Mouse (Mus musculus) stomach, postnatal 0 days (tissue): ENCODE data around the gene Inhba. TPM values are rescaled to one million over a fixed set of nuclear protein-coding genes. Genes with fewer than 3 reads are reported as not detected.

Source experiments
- ATAC-seq: fragments of 200-750 bp; cut with Nextera tagmentation; 2 replicates; pipeline ENCODE4 v1.8.0; 2017; ENCODE audit not compliant: low FRiP score, low TSS enrichment
- DNase-seq: peaks from one replicate; pipeline ENCODE4 v3.0.0-alpha.2; 2016; ENCODE audit warnings: low spot score
- H3K27ac ChIP-seq: fragments of 300-500 bp; sonication (generic); replicated peaks from 2 replicates; pipeline ENCODE4 v1.5.1; 2014; ENCODE audit warnings: mild to moderate bottlenecking, control low read depth
- H3K27me3 ChIP-seq: fragments of 300-500 bp; sonication (generic); 2 replicates; pipeline ENCODE4 v1.6.1; 2014; ENCODE audit warnings: low read length; ENCODE audit not compliant: control insufficient read depth, insufficient read depth
- H3K36me3 ChIP-seq: fragments of 300-500 bp; sonication (generic); 2 replicates; pipeline ENCODE4 v1.6.1; 2014; ENCODE audit warnings: low read length, mixed read lengths; ENCODE audit not compliant: control insufficient read depth, insufficient read depth
- H3K4me1 ChIP-seq: fragments of 300-500 bp; sonication (generic); replicated peaks from 2 replicates; pipeline ENCODE4 v1.6.1; 2014; ENCODE audit warnings: antibody characterized with exemption; ENCODE audit not compliant: control insufficient read depth, insufficient read depth
- H3K4me2 ChIP-seq: fragments of 300-500 bp; sonication (generic); replicated peaks from 2 replicates; pipeline ENCODE4 v1.6.1; 2014; ENCODE audit warnings: low read depth, mild to moderate bottlenecking, control low read depth, moderate library complexity
- H3K4me3 ChIP-seq: fragments of 300-500 bp; sonication (generic); 2 replicates; pipeline ENCODE4 v1.5.1; 2014; ENCODE audit warnings: low read depth, low read length, control low read depth
- H3K9ac ChIP-seq: fragments of 300-500 bp; sonication (generic); 2 replicates; pipeline ENCODE4 v1.6.1; 2014; ENCODE audit warnings: mild to moderate bottlenecking, low read length, control low read depth, mixed read lengths
- H3K9me3 ChIP-seq: fragments of 300-500 bp; sonication (generic); 2 replicates; pipeline ENCODE4 v1.6.1; 2016; ENCODE audit warnings: low read length; ENCODE audit not compliant: control insufficient read depth
- CTCF ChIP-seq: IDR thresholded peaks from 2 replicates; pipeline ENCODE4 v1.5.1; 2016; ENCODE audit warnings: antibody characterized with exemption, low read depth, mild to moderate bottlenecking, moderate library complexity
- EP300 ChIP-seq: optimal IDR thresholded peaks from 2 replicates; pipeline ENCODE3; 2016; ENCODE audit warnings: antibody characterized with exemption
- WGBS: fragments of 180-500 bp; shearing (Covaris S2); extraction: QIAGEN DNeasy Blood & Tissue Kit; methylation state at CpG from one replicate; pipeline ENCODE4 v1.1.7; 2014; 5-methylcytosine and 5-hydroxymethylcytosine counted together
- polyA plus RNA-seq: library from polyadenylated mRNA; unstranded; fragments of >200 nt; fragmentation: Nextera tagmentation; extraction: Ambion mirVana; gene quantifications from 2 replicates; pipeline ENCODE4 v1.2.1, GENCODE M21; 2015

Gene Inhba
- polyA plus RNA-seq, 1 experiment from 2014 or later = 3.2 TPM

GRCm38 (mm10) chr13:16032425-16032824 is 20.8 kb downstream of the Inhba start:
- Histone ChIP-seq H3K36me3 (no peaks in the 10 kb centered on the region), H3K27me3 (no peaks in the 10 kb centered on the region), H3K4me3 (no peak overlapping the region), H3K27ac (no peak overlapping the region), H3K4me1 (no peaks in the 10 kb centered on the region), H3K4me2 (no peak overlapping the region), H3K9ac (no peak overlapping the region), H3K9me3 (no peaks in the 10 kb centered on the region)
- ATAC-seq = no peak
- DNase-seq = no peak
- no peak for TF ChIP-seq EP300
- no peak for TF ChIP-seq CTCF

GRCm38 (mm10) chr13:16032935-16033592 is 21.4 kb downstream of the Inhba start:
- 76% methylated on average over 6 of the region's 6 CpGs for WGBS
- H3K9ac ChIP-seq = no peak overlapping the region
- H3K9me3 ChIP-seq = no peaks in the 10 kb centered on the region
- H3K4me1 ChIP-seq = no peaks in the 10 kb centered on the region
- H3K36me3 ChIP-seq = no peaks in the 10 kb centered on the region
- no peak for TF ChIP-seq CTCF
- TF ChIP-seq EP300 = no peak
- no peak for DNase-seq
- H3K4me3 ChIP-seq = no peak overlapping the region
- no peak overlapping the region for H3K4me2 ChIP-seq
- no peak for ATAC-seq
- no peaks in the 10 kb centered on the region for H3K27me3 ChIP-seq
- no peak overlapping the region for H3K27ac ChIP-seq

GRCm38 (mm10) chr13:16069079-16069478 is 57.4 kb downstream of the Inhba start:
- no peaks in the 10 kb centered on the region for H3K9me3 ChIP-seq
- no peak for DNase-seq
- no peaks in the 10 kb centered on the region for H3K27me3 ChIP-seq
- WGBS = 84% methylated on average over 2 of the region's 2 CpGs
- no peak overlapping the region for H3K9ac ChIP-seq
- no peak overlapping the region for H3K4me3 ChIP-seq
- TF ChIP-seq CTCF (no peak), EP300 (no peak)
- no peak for ATAC-seq
- H3K4me2 ChIP-seq = no peak overlapping the region
- no peaks in the 10 kb centered on the region for H3K36me3 ChIP-seq
- H3K4me1 ChIP-seq = no peaks in the 10 kb centered on the region
- H3K27ac ChIP-seq = no peak overlapping the region

- DNase-seq (no peak), ATAC-seq (no peak)
- Histone ChIP-seq H3K27me3 (no peaks in the 10 kb centered on the region), H3K36me3 (no peaks in the 10 kb centered on the region), H3K4me2 (no peak overlapping the region), H3K9me3 (no peaks in the 10 kb centered on the region), H3K4me3 (no peak overlapping the region), H3K9ac (no peak overlapping the region), H3K4me1 (no peaks in the 10 kb centered on the region), H3K27ac (no peak overlapping the region)
- TF ChIP-seq CTCF = no peak
- TF ChIP-seq EP300 = no peak
- WGBS = 75% methylated on average over 5 of the region's 5 CpGs
These were observed 65.6 kb downstream of the Inhba start for GRCm38 (mm10) chr13:16077276-16077675.

GRCm38 (mm10) chr13:16078216-16078731 is 66.6 kb downstream of the Inhba start:
- no peaks in the 10 kb centered on the region for H3K36me3 ChIP-seq
- DNase-seq (no peak), ATAC-seq (no peak)
- no peak overlapping the region for H3K9ac ChIP-seq
- TF ChIP-seq CTCF (no peak), EP300 (no peak)
- 39% methylated on average over 7 of the region's 7 CpGs for WGBS
- no peaks in the 10 kb centered on the region for H3K9me3 ChIP-seq
- no peak overlapping the region for H3K4me2 ChIP-seq
- no peak overlapping the region for H3K27ac ChIP-seq
- H3K4me1 ChIP-seq = no peaks in the 10 kb centered on the region
- H3K27me3 ChIP-seq = no peaks in the 10 kb centered on the region
- H3K4me3 ChIP-seq = no peak overlapping the region

- no peak overlapping the region for H3K27ac ChIP-seq
- no peak for DNase-seq
- no peaks in the 10 kb centered on the region for H3K36me3 ChIP-seq
- H3K9ac ChIP-seq = no peak overlapping the region
- H3K4me3 ChIP-seq = no peak overlapping the region
- TF ChIP-seq EP300 = no peak
- no peak for TF ChIP-seq CTCF
- WGBS = 52% methylated on average over 2 of the region's 2 CpGs
- no peaks in the 10 kb centered on the region for H3K9me3 ChIP-seq
- no peak overlapping the region for H3K4me2 ChIP-seq
- H3K4me1 ChIP-seq = no peaks in the 10 kb centered on the region
- ATAC-seq = no peak
- H3K27me3 ChIP-seq = no peaks in the 10 kb centered on the region
These were observed 68.6 kb downstream of the Inhba start for GRCm38 (mm10) chr13:16080205-16080604.
